Mouse (Mus musculus) ES-E14 (cell line): Measurements from ENCODE around the gene Gjb4. TPM values are rescaled to one million over a fixed set of nuclear protein-coding genes. Genes with fewer than 3 reads are reported as not detected.
A peak's percentile ranks its signal among the peaks of the same experiment; 100 is the strongest.

Source experiments
- DNase-seq: peaks from one replicate; pipeline ENCODE4 v3.0.0-alpha.2; 2013; ENCODE audit warnings: low read depth, low spot score
- H3K27ac ChIP-seq: 2 replicates; pipeline ENCODE4 v1.5.1; 2012; ENCODE audit warnings: low read depth, mild to moderate bottlenecking, low read length, moderate library complexity, mixed read lengths; ENCODE audit not compliant: poor library complexity, insufficient read depth, severe bottlenecking
- H3K36me3 ChIP-seq: 2 replicates; pipeline ENCODE4 v1.6.1; 2012; ENCODE audit warnings: mild to moderate bottlenecking, low read length, moderate library complexity, mixed read lengths; ENCODE audit not compliant: control insufficient read depth, poor library complexity, insufficient read depth, severe bottlenecking
- H3K4me1 ChIP-seq, 2 experiments: fragments of 150-350 bp in 1 of 2; sonication (generic) in 1 of 2; 2 replicates each; pipeline ENCODE4 v1.6.1; 2012; ENCODE audit warnings: low read length in 2 of 2, mild to moderate bottlenecking in 1 of 2, mixed read lengths in 1 of 2; ENCODE audit not compliant: control insufficient read depth in 2 of 2, insufficient read depth in 2 of 2, poor library complexity in 1 of 2
- H3K4me3 ChIP-seq, 2 experiments: fragments of 150-350 bp in 1 of 2; sonication (generic) in 1 of 2; 2 replicates each; pipeline ENCODE4 v1.5.1; 2012; ENCODE audit warnings: low read length in 2 of 2, low read depth in 1 of 2, mild to moderate bottlenecking in 1 of 2, mixed read lengths in 1 of 2; ENCODE audit not compliant: insufficient read depth in 1 of 2, poor library complexity in 1 of 2, severe bottlenecking in 1 of 2
- H3K9ac ChIP-seq: 2 replicates; pipeline ENCODE4 v1.6.1; 2012; ENCODE audit warnings: low read depth, mild to moderate bottlenecking, low read length, mixed read lengths; ENCODE audit not compliant: poor library complexity, insufficient read depth, severe bottlenecking
- H3K9me3 ChIP-seq: fragments of 150-350 bp; sonication (generic); 2 replicates; pipeline ENCODE4 v1.6.1; 2012; ENCODE audit warnings: low read depth, mild to moderate bottlenecking, low read length; ENCODE audit not compliant: control insufficient read depth, insufficient read depth
- CHD2 ChIP-seq: IDR thresholded peaks from 2 replicates; pipeline ENCODE4 v1.6.1; 2014; ENCODE audit warnings: mild to moderate bottlenecking, low read depth, low read length, inconsistent platforms
- HCFC1 ChIP-seq: IDR thresholded peaks from 2 replicates; pipeline ENCODE4 v1.6.1; 2012; ENCODE audit warnings: low read length, inconsistent platforms, borderline replicate concordance; ENCODE audit not compliant: insufficient read depth
- MAFK ChIP-seq: IDR thresholded peaks from 2 replicates; pipeline ENCODE4 v1.6.1; 2014; ENCODE audit warnings: mild to moderate bottlenecking, low read depth, low read length, inconsistent platforms; ENCODE audit not compliant: insufficient read depth
- ZC3H11A ChIP-seq: IDR thresholded peaks from 2 replicates; pipeline ENCODE4 v1.6.1; 2012; ENCODE audit warnings: low read depth, mild to moderate bottlenecking, inconsistent platforms, low read length, borderline replicate concordance
- ZNF384 ChIP-seq: IDR thresholded peaks from 2 replicates; pipeline ENCODE4 v1.6.1; 2012; ENCODE audit warnings: low read depth, low read length, inconsistent platforms
- in situ Hi-C, 2 experiments: fragments of 600-800 bp; cut with MboI; formaldehyde crosslinking; loops; one replicate each; pipeline ENCODE4 v1.15.1; 2025; ENCODE audit warnings: low sequenced_read_pairs in 2 of 2, inconsistent platforms in 1 of 2; ENCODE audit not compliant: unreplicated experiment in 2 of 2
- total RNA-seq: library from RNA; depleted of rRNA; stranded (reverse); fragments of 300-350 nt; gene quantifications from 2 replicates; pipeline ENCODE4 v1.2.3, GENCODE M21; 2012

Gjb4 gene
- total RNA-seq, 1 experiment, result 1.6 TPM

DNA sequence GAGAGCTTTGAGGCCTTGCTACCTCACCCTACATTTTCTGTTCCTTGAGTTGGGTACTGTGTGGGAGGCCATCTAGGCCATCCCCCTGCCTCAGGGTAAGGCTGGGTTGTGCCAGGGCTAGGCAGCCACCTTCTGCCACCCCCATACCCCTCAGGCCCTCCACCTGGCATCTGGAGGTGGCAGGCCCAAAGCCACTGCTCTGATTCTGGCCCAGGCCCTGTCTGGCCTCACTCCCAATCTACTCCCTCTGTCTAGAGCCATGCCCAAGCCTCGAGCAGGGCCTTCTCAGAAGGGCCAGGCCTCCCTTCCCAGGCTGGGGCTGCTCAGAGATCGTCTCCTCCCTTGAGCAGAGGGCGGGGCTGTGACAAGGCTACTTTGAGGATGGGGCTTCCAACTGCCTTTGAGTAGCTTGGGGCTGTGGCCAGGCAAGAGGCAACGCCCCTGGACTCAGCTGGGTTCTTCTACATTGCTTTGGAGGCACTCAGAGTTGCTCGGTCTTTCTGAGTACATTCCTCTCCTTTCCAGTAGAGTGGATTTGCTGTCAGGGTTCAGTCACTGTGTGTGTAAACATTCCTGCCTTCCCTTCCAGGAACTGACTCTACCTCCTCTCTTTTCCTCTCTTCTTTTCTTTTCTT lies 18.9 kb downstream of the Gjb4 start:
- Histone ChIP-seq H3K27ac (peak overlapping the region; percentile 7; the same call in 1 of the 2 replicates), H3K4me3 (no peak overlapping the region), H3K9me3 (no peaks in the 10 kb centered on the region), H3K36me3 (no peaks in the 10 kb centered on the region), H3K9ac (peak overlapping the region; percentile 1; the same call in 1 of the 2 replicates), H3K4me1 (peaks cover 2 to 27% of the 10 kb centered on the region in 2 experiments; a peak in 3 of 4 replicates)
- in situ Hi-C loops, result no loop called here
- DNase-seq, result peak; percentile 78
- TF ChIP-seq MAFK (no peak), ZNF384 (no peak), CHD2 (no peak), ZC3H11A (no peak), HCFC1 (no peak)

DNA sequence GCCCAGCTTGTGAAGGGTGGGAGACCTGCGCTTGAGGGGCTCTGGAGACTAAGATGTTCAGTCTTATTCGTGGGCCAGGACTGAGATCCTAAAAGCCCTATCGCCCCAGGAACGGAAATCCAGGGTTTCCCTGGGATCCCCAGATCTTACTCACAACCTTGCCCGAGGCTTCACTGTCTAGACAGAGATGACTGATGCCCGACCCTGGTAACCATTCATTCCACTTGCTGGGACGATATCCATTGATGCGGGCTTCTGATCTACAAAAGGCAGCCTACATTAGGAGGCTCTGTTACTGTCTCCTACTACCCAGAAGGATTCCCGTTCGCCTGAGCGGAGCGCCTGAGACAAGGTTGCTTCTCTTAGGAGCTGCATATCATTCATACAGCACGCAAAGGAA lies 22.7 kb downstream of the Gjb4 start:
- H3K4me3 ChIP-seq, result peak overlapping the region; percentile 68 to 80
- no peak overlapping the region for H3K27ac ChIP-seq

GRCm38 (mm10) chr4:127330181-127331100 lies 23.4 kb downstream of the Gjb4 start, which contains the start of gene Gjb3:
Gene Gjb3 (minus strand): TSS chr4:127330844.
- peaks cover 14% of the 10 kb centered on the region for H3K36me3 ChIP-seq
- no peaks in the 10 kb centered on the region for H3K9me3 ChIP-seq
- peak within 1 kb of the TSS; percentile 68 to 80 for H3K4me3 ChIP-seq
- H3K4me1 ChIP-seq, result peaks cover 5 to 31% of the 10 kb centered on the region in 2 experiments; a peak in 3 of 4 replicates
- TF ChIP-seq HCFC1 (no peak), ZC3H11A (no peak), CHD2 (no peak), MAFK (no peak), ZNF384 (no peak)
- H3K27ac ChIP-seq, result peak within 1 kb of the TSS; percentile 85
- in situ Hi-C loops, result no loop called here
- no peak for DNase-seq
- peak within 1 kb of the TSS; percentile 70 for H3K9ac ChIP-seq

More for the DNA sequence above, 22.7 kb downstream of the Gjb4 start:
- in situ Hi-C loops, result no loop called here
- Histone ChIP-seq H3K9ac (no peak overlapping the region), H3K9me3 (no peaks in the 10 kb centered on the region), H3K4me1 (peaks cover 3 to 26% of the 10 kb centered on the region in 2 experiments; a peak in 3 of 4 replicates), H3K36me3 (peaks cover 6% of the 10 kb centered on the region)
- no peak for DNase-seq
- TF ChIP-seq CHD2, result no peak
- TF ChIP-seq ZC3H11A, result no peak
- no peak for TF ChIP-seq MAFK
- TF ChIP-seq ZNF384, result no peak
- TF ChIP-seq HCFC1, result no peak

DNA sequence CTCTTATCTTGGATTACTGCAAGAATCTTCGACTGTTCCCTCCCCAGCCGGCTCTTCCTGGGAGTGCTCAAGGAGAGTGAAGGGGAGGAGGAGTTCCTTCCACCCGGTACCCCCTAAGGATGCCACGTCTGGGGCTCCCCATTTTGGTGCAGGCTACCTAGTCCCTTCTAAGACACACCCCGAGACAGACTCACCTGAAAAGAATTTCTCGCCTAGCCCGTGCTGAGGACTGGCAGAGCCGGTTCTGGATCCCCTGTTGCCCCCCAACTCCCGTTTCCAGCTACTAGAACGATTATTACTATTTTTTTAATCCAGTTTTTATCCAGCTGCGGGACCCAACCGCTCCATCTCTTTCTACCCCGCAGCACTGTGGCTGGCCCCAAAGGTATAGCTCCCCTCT lies 24.1 kb downstream of the Gjb4 start:
- H3K9me3 ChIP-seq, result no peaks in the 10 kb centered on the region
- in situ Hi-C loops, result no loop called here
- peaks cover 18% of the 10 kb centered on the region for H3K36me3 ChIP-seq
- TF ChIP-seq HCFC1 (no peak), CHD2 (no peak), ZNF384 (no peak), MAFK (no peak), ZC3H11A (no peak)
- H3K9ac ChIP-seq, result peak overlapping the region; percentile 70
- H3K4me1 ChIP-seq, result peaks cover 7 to 32% of the 10 kb centered on the region in 2 experiments
- peak overlapping the region; percentile 85 for H3K27ac ChIP-seq
- no peak for DNase-seq
- H3K4me3 ChIP-seq, result peak overlapping the region; percentile 68 to 80
